Mouse (Mus musculus): Measurements from ENCODE around the gene Kndc1. TPM values are rescaled to one million over a fixed set of nuclear protein-coding genes. Genes with fewer than 3 reads are reported as not detected.

The Kndc1 gene
- polyA plus RNA-seq, 1 experiment from 2014 or later = 0.05 TPM

DNA sequence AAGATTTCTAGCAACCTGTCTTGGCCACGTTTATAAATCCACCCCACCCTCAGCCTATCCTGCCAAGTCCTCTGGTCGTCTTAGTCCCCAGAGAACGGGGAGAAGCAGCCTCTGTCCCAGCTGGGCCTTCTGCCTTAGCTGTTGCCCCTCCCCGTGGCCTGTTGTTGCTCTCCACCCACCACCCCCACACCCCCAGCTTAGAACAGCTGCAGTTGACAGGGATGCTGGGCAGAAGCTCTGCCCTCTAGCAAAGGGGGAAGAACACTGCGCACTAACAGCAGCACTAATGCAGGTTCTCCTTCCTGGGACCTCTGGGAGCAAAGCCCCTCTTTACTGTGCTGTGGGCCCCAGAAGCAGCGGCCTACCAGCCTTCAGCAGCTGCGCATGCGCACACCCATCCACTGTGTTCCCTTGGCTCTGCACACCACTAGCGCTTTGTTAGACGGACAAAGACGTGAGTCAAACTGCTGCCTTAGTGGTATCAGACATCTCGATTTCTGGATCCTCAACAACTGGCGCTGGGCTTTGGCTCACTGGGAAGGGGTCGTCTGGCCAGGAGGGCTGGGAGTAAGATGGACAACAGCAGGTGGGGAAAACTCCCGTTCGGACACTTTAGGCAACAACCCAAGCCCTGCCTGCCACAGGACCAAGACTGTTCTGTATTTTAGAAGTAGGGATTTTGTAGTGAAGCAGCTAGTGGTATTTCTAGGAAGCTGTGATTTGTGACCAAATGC, 46.1 kb downstream of the Kndc1 start:
- Histone ChIP-seq H3K4me2 (no peak overlapping the region), H3K9ac (no peak overlapping the region), H3K9me3 (replicated peaks) (no peaks in the 10 kb centered on the region), H3K27ac (no peak overlapping the region), H3K4me1 (peaks cover 8% of the 10 kb centered on the region), H3K4me3 (no peak overlapping the region), H3K27me3 (replicated peaks) (peaks cover 79% of the 10 kb centered on the region), H3K36me3 (no peaks in the 10 kb centered on the region)
- ATAC-seq = no peak
- WGBS (ENCODE audit: insufficient replicate concordance) = 52% methylated on average over 16 of the region's 16 CpGs

- peak within 1 kb of the TSS; percentile 48 for H3K4me2 ChIP-seq
- peaks cover 8% of the 10 kb centered on the region for H3K4me1 ChIP-seq
- peak within 1 kb of the TSS; percentile 32 for H3K4me3 ChIP-seq
- H3K9me3 ChIP-seq (replicated peaks) = no peaks in the 10 kb centered on the region
- no peaks in the 10 kb centered on the region for H3K36me3 ChIP-seq
- H3K9ac ChIP-seq = no peak within 1 kb of the TSS
- H3K27me3 ChIP-seq (replicated peaks) = peaks cover 85% of the 10 kb centered on the region
- 2% methylated on average over 59 of the region's 59 CpGs for whole genome bisulfite sequencing (ENCODE audit: insufficient replicate concordance)
- H3K27ac ChIP-seq = no peak within 1 kb of the TSS
- no peak for ATAC-seq
Observed at GRCm38 (mm10) chr7:139943674-139944281, 49.3 kb downstream of the Kndc1 start, which contains the start of gene Utf1. Utf1 (plus strand) TSS chr7:139943789.

GRCm38 (mm10) chr7:139944291-139945240, 50.1 kb downstream of the Kndc1 start:
- H3K27ac ChIP-seq = no peak overlapping the region
- H3K4me3 ChIP-seq = peak overlapping the region; percentile 32
- H3K27me3 ChIP-seq (replicated peaks) = peaks cover 93% of the 10 kb centered on the region
- no peak overlapping the region for H3K9ac ChIP-seq
- no peaks in the 10 kb centered on the region for H3K9me3 ChIP-seq (replicated peaks)
- ATAC-seq = no peak
- H3K4me2 ChIP-seq = peak overlapping the region; percentile 48
- H3K4me1 ChIP-seq = peaks cover 9% of the 10 kb centered on the region
- 5% methylated on average over 68 of the region's 68 CpGs for WGBS (ENCODE audit: insufficient replicate concordance)
- no peaks in the 10 kb centered on the region for H3K36me3 ChIP-seq

GRCm38 (mm10) chr7:139945516-139945915, 51.0 kb downstream of the Kndc1 start:
- Histone ChIP-seq H3K4me1 (peaks cover 15% of the 10 kb centered on the region), H3K27ac (no peak overlapping the region), H3K36me3 (no peaks in the 10 kb centered on the region), H3K9me3 (replicated peaks) (no peaks in the 10 kb centered on the region), H3K4me3 (no peak overlapping the region), H3K27me3 (replicated peaks) (peaks cover 92% of the 10 kb centered on the region), H3K9ac (no peak overlapping the region), H3K4me2 (no peak overlapping the region)
- no peak for ATAC-seq
- 12% methylated on average over 5 of the region's 5 CpGs for WGBS (ENCODE audit: insufficient replicate concordance)

- no peak overlapping the region for H3K4me2 ChIP-seq
- H3K27me3 ChIP-seq (replicated peaks) = peaks cover 87% of the 10 kb centered on the region
- H3K9ac ChIP-seq = no peak overlapping the region
- H3K4me1 ChIP-seq = peaks cover 21% of the 10 kb centered on the region
- no peaks in the 10 kb centered on the region for H3K9me3 ChIP-seq (replicated peaks)
- H3K27ac ChIP-seq = no peak overlapping the region
- WGBS (ENCODE audit: insufficient replicate concordance) = 27% methylated on average over 5 of the region's 5 CpGs
- H3K36me3 ChIP-seq = no peaks in the 10 kb centered on the region
- no peak for ATAC-seq
- H3K4me3 ChIP-seq = no peak overlapping the region
Observed at GRCm38 (mm10) chr7:139946032-139946431, 51.5 kb downstream of the Kndc1 start.

DNA sequence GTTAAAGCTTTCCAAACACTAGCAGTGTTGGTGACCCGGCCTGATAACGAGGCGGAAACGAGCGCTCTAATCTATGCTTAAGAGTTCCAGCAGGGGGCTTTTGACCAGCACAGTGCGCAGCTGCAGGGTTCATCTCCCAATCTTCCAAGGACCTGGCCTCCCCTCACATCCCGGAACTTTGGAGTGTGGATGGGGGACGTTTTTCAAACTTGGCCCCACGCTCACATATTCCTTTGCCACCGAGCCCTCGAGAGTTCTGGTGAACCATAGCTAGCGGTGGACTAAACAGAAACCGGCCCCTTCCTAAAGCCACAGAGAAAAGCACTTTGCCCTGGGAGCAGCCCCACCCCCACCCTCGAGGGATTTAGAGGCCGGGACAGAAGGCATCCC, 55.4 kb downstream of the Kndc1 start:
- H3K9me3 ChIP-seq (replicated peaks) = no peaks in the 10 kb centered on the region
- 0% methylated on average over 15 of the region's 15 CpGs for WGBS (ENCODE audit: insufficient replicate concordance)
- H3K9ac ChIP-seq = peak overlapping the region; percentile 57
- no peak overlapping the region for H3K27ac ChIP-seq
- H3K36me3 ChIP-seq = no peaks in the 10 kb centered on the region
- H3K27me3 ChIP-seq (replicated peaks) = peaks cover 48% of the 10 kb centered on the region
- peaks cover 20% of the 10 kb centered on the region for H3K4me1 ChIP-seq
- peak overlapping the region; percentile 92 for H3K4me2 ChIP-seq
- peak overlapping the region; percentile 66 for H3K4me3 ChIP-seq
- peak; percentile 71 for ATAC-seq

DNA sequence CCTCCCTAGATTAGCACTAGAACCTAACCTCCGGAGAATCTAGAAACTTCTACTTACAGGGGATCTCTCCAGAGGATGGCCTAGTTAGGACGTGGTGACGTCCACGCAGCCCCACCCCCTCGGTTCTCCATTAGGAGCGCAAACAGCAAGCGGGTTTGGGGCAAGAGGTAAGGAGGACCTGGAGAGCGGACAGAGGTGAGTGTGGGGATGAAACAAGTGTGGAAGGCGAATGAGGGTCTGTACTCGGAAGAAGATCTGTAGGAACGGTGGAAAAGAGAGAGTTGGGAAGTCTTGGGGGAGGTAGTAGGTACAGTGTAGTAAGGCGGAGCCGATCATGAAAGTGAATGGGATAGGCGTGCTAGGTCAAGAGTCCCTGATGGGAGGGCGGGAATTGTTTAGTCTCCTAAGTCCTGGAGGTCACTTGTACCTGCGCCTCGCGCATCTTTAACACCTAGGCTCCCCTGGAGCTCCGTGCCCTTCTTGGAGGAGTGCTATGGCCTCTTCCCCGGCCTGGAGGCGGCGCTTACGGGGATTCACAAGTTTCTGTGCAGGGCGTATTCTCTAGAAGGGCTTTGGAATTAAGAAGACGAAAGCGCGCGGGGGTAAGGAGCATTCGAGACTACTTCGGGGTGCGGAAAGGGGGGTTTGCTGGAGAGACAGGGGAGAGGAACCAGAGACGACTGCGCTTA, 55.9 kb downstream of the Kndc1 start:
- Histone ChIP-seq H3K4me2 (peak overlapping the region; percentile 92), H3K4me1 (peaks cover 24% of the 10 kb centered on the region), H3K36me3 (no peaks in the 10 kb centered on the region), H3K27ac (peak overlapping the region; percentile 48; the same call in 1 of the 2 replicates), H3K4me3 (peak overlapping the region; percentile 66), H3K9me3 (replicated peaks) (no peaks in the 10 kb centered on the region), H3K27me3 (replicated peaks) (peaks cover 43% of the 10 kb centered on the region), H3K9ac (peak overlapping the region; percentile 57)
- peak; percentile 80 for ATAC-seq
- under 1% methylated on average over 33 of the region's 33 CpGs for WGBS (ENCODE audit: insufficient replicate concordance)

- WGBS (ENCODE audit: insufficient replicate concordance) = 2% methylated on average over 16 of the region's 16 CpGs
- 0 out of 2 replicates have a peak overlapping the region, but pooled peaks have one; percentile 48 for H3K27ac ChIP-seq
Observed at GRCm38 (mm10) chr7:139951079-139951478, 56.6 kb downstream of the Kndc1 start.

DNA sequence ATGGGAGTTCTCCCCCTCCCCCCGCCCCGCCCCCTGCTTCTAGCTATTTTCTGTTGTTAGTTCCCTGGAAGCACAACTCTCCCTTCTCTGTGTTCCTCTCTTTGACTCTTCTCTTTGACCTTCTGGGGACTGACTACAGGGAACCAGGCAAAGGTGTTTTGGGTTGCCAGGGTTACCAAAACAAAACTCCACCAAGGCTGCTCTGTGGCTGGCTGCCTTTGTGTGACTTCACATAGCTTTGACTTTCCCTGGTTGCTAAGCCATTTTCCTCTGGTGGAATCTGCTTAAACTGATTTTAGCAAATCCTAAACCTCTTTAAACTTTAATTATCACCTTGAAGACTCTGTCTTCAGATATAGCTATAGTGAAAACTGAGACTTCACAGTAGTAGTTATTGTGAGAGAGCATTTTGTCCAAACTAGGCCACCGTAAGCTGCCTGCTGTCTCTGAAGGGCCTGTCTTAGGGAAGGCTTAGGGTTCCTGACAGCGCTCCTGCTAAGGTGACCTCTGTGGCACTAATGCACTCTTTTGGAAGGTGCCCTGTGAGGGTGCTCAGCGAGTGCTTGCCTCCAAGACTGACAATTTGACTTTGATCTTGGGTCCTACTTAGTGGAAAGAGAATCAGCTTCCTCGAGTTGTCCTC, 57.6 kb downstream of the Kndc1 start:
- no peak for ATAC-seq
- Histone ChIP-seq H3K4me2 (no peak overlapping the region), H3K9me3 (replicated peaks) (no peaks in the 10 kb centered on the region), H3K4me1 (peaks cover 35% of the 10 kb centered on the region), H3K27me3 (replicated peaks) (peaks cover 39% of the 10 kb centered on the region), H3K27ac (no peak overlapping the region), H3K36me3 (no peaks in the 10 kb centered on the region), H3K4me3 (0 out of 2 replicates have a peak overlapping the region, but pooled peaks have one; percentile 66), H3K9ac (no peak overlapping the region)
- 63% methylated on average over 6 of the region's 6 CpGs for WGBS (ENCODE audit: insufficient replicate concordance)

More at GRCm38 (mm10) chr7:139951079-139951478, 56.6 kb downstream of the Kndc1 start:
- 0 out of 2 replicates have a peak, but pooled peaks have one; percentile 20 for ATAC-seq
- Histone ChIP-seq H3K4me1 (peaks cover 31% of the 10 kb centered on the region), H3K9me3 (replicated peaks) (no peaks in the 10 kb centered on the region), H3K36me3 (no peaks in the 10 kb centered on the region), H3K9ac (peak overlapping the region; percentile 57), H3K27me3 (replicated peaks) (peaks cover 40% of the 10 kb centered on the region), H3K4me3 (peak overlapping the region; percentile 66), H3K4me2 (peak overlapping the region; percentile 92)

- no peak overlapping the region for H3K27ac ChIP-seq
- H3K9me3 ChIP-seq (replicated peaks) = no peaks in the 10 kb centered on the region
- H3K27me3 ChIP-seq (replicated peaks) = peaks cover 32% of the 10 kb centered on the region
- 55% methylated on average over 4 of the region's 4 CpGs for WGBS (ENCODE audit: insufficient replicate concordance)
- H3K9ac ChIP-seq = no peak overlapping the region
- peak; percentile 66 for ATAC-seq
- no peaks in the 10 kb centered on the region for H3K36me3 ChIP-seq
- no peak overlapping the region for H3K4me2 ChIP-seq
- peaks cover 32% of the 10 kb centered on the region for H3K4me1 ChIP-seq
- no peak overlapping the region for H3K4me3 ChIP-seq
Observed at GRCm38 (mm10) chr7:139955505-139955904, 61.0 kb downstream of the Kndc1 start.

- no peak overlapping the region for H3K4me2 ChIP-seq
- peaks cover 21% of the 10 kb centered on the region for H3K4me1 ChIP-seq
- no peak for ATAC-seq
- H3K27me3 ChIP-seq (replicated peaks) = peaks cover 39% of the 10 kb centered on the region
- H3K36me3 ChIP-seq = no peaks in the 10 kb centered on the region
- no peak overlapping the region for H3K27ac ChIP-seq
- no peaks in the 10 kb centered on the region for H3K9me3 ChIP-seq (replicated peaks)
- 62% methylated on average over 3 of the region's 3 CpGs for WGBS (ENCODE audit: insufficient replicate concordance)
- H3K4me3 ChIP-seq = no peak overlapping the region
- no peak overlapping the region for H3K9ac ChIP-seq
Observed at GRCm38 (mm10) chr7:139956658-139957057, 62.2 kb downstream of the Kndc1 start.

All from liver, embryonic 12.5 days (tissue).